Mouse (Mus musculus) embryonic facial prominence, embryonic 11.5 days (tissue): ENCODE measurements at regions not wholly inside any gene's neighbourhood (a gene's known extent, or its start where the extent isn't known, plus 50 kb on each side); places are given as distances from the start of the nearest gene placed in this dataset.

Source experiments
- ATAC-seq: fragments of 200-750 bp; cut with Nextera tagmentation; replicated peaks from 2 replicates; pipeline ENCODE4 v1.8.0; 2017; ENCODE audit warnings: low read depth; ENCODE audit not compliant: insufficient number of reproducible peaks, low FRiP score, low TSS enrichment
- DNase-seq: peaks from one replicate; pipeline ENCODE4 v3.0.0-alpha.2; 2015; ENCODE audit warnings: low spot score
- H3K27ac ChIP-seq: fragments of 300-500 bp; sonication (generic); replicated peaks from 2 replicates; pipeline ENCODE4 v1.5.1; 2014; ENCODE audit warnings: mild to moderate bottlenecking, low read depth, low read length, control low read depth
- H3K27me3 ChIP-seq: fragments of 300-500 bp; sonication (generic); 2 replicates; pipeline ENCODE4 v1.6.1; 2014; ENCODE audit warnings: mild to moderate bottlenecking, low read length, moderate library complexity, mixed read lengths; ENCODE audit not compliant: control insufficient read depth, insufficient read depth
- H3K36me3 ChIP-seq: fragments of 300-500 bp; sonication (generic); replicated peaks from 2 replicates; pipeline ENCODE4 v1.6.1; 2014; ENCODE audit warnings: low read depth, mild to moderate bottlenecking, low read length, moderate library complexity, mixed read lengths; ENCODE audit not compliant: control insufficient read depth, insufficient read depth
- H3K4me1 ChIP-seq: fragments of 300-500 bp; sonication (generic); 2 replicates; pipeline ENCODE4 v1.6.1; 2014; ENCODE audit warnings: low read length, mixed read lengths; ENCODE audit not compliant: control insufficient read depth, insufficient read depth
- H3K4me2 ChIP-seq: fragments of 300-500 bp; sonication (generic); 2 replicates; pipeline ENCODE4 v1.6.1; 2014; ENCODE audit warnings: low read depth, mild to moderate bottlenecking, control low read depth, low read length, moderate library complexity
- H3K4me3 ChIP-seq: fragments of 300-500 bp; sonication (generic); 2 replicates; pipeline ENCODE4 v1.5.1; 2014; ENCODE audit warnings: low read depth, low read length, control low read depth
- H3K9ac ChIP-seq: fragments of 300-500 bp; sonication (generic); replicated peaks from 2 replicates; pipeline ENCODE4 v1.6.1; 2014; ENCODE audit warnings: mild to moderate bottlenecking, control low read depth, low read length
- H3K9me3 ChIP-seq: fragments of 300-500 bp; sonication (generic); replicated peaks from 2 replicates; pipeline ENCODE4 v1.6.1; 2016; ENCODE audit warnings: mild to moderate bottlenecking, low read length, inconsistent platforms, mixed read lengths; ENCODE audit not compliant: control insufficient read depth
- WGBS: fragments of 180-500 bp; shearing (Covaris S2); extraction: QIAGEN DNeasy Blood & Tissue Kit; methylation state at CpG from one replicate; pipeline ENCODE4 v1.1.7; 2014; 5-methylcytosine and 5-hydroxymethylcytosine counted together

DNA sequence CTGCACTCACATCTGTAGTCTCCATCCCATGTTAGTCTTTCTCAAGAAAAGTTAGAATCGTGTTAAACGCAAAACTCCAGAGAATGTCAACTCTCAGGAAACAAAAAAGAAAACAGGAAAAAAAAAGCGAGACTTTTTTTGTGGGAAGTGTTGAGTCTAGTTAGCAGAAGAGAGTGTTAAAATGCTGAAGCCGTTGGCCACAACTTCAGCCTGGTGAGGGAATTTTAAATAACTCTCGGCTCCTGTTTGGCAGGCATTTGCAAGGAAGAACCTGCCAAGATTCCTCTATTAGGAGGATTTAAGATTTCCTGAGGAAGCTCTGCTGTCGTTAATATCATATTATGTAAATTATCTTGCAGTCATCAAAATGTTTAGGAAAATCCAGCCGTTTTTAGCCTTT lies 224.9 kb upstream of the Fam98a start:
- no peak overlapping the region for H3K9ac ChIP-seq
- H3K9me3 ChIP-seq, result no peaks in the 10 kb centered on the region
- no peaks in the 10 kb centered on the region for H3K36me3 ChIP-seq
- H3K27me3 ChIP-seq, result no peaks in the 10 kb centered on the region
- WGBS, result 82% methylated on average over 7 of the region's 7 CpGs
- no peaks in the 10 kb centered on the region for H3K4me1 ChIP-seq
- H3K27ac ChIP-seq, result no peak overlapping the region
- DNase-seq, result no peak
- H3K4me3 ChIP-seq, result no peak overlapping the region
- ATAC-seq, result no peak
- H3K4me2 ChIP-seq, result no peak overlapping the region

GRCm38 (mm10) chr17:75775518-75775917 lies 223.8 kb upstream of the Fam98a start:
- Histone ChIP-seq H3K4me1 (no peaks in the 10 kb centered on the region), H3K9ac (no peak overlapping the region), H3K27me3 (no peaks in the 10 kb centered on the region), H3K9me3 (no peaks in the 10 kb centered on the region), H3K4me3 (no peak overlapping the region), H3K4me2 (no peak overlapping the region), H3K27ac (no peak overlapping the region), H3K36me3 (no peaks in the 10 kb centered on the region)
- DNase-seq (no peak), ATAC-seq (no peak)
- 93% methylated on average over 3 of the region's 3 CpGs for WGBS

- Histone ChIP-seq H3K4me3 (no peak overlapping the region), H3K27ac (no peak overlapping the region), H3K36me3 (no peaks in the 10 kb centered on the region), H3K9me3 (no peaks in the 10 kb centered on the region), H3K9ac (no peak overlapping the region), H3K27me3 (no peaks in the 10 kb centered on the region), H3K4me1 (no peaks in the 10 kb centered on the region), H3K4me2 (no peak overlapping the region)
- ATAC-seq (no peak), DNase-seq (no peak)
These were observed 221.1 kb upstream of the Fam98a start for GRCm38 (mm10) chr17:75772861-75773260.

- no peak overlapping the region for H3K27ac ChIP-seq
- no peak overlapping the region for H3K9ac ChIP-seq
- DNase-seq (no peak), ATAC-seq (no peak)
- H3K27me3 ChIP-seq, result no peaks in the 10 kb centered on the region
- H3K4me1 ChIP-seq, result no peaks in the 10 kb centered on the region
- H3K4me2 ChIP-seq, result no peak overlapping the region
- H3K36me3 ChIP-seq, result no peaks in the 10 kb centered on the region
- H3K4me3 ChIP-seq, result no peak overlapping the region
- WGBS, result 83% methylated on average over 6 of the region's 6 CpGs
- no peaks in the 10 kb centered on the region for H3K9me3 ChIP-seq
These were observed 216.9 kb upstream of the Fam98a start for GRCm38 (mm10) chr17:75768654-75769053.

- Histone ChIP-seq H3K36me3 (no peaks in the 10 kb centered on the region), H3K4me2 (no peak overlapping the region), H3K4me3 (no peak overlapping the region), H3K9ac (no peak overlapping the region), H3K9me3 (no peaks in the 10 kb centered on the region), H3K4me1 (no peaks in the 10 kb centered on the region), H3K27me3 (no peaks in the 10 kb centered on the region), H3K27ac (no peak overlapping the region)
- no peak for ATAC-seq
- WGBS, result 85% methylated on average over 2 of the region's 2 CpGs
- no peak for DNase-seq
These were observed 211.6 kb upstream of the Fam98a start for GRCm38 (mm10) chr17:75763391-75763790.

- no peak overlapping the region for H3K27ac ChIP-seq
- H3K27me3 ChIP-seq, result no peaks in the 10 kb centered on the region
- DNase-seq, result no peak
- H3K9me3 ChIP-seq, result no peaks in the 10 kb centered on the region
- H3K36me3 ChIP-seq, result no peaks in the 10 kb centered on the region
- H3K9ac ChIP-seq, result no peak overlapping the region
- no peak overlapping the region for H3K4me3 ChIP-seq
- no peaks in the 10 kb centered on the region for H3K4me1 ChIP-seq
- WGBS, result 94% methylated on average over 5 of the region's 5 CpGs
- H3K4me2 ChIP-seq, result no peak overlapping the region
- ATAC-seq, result no peak
These were observed 204.7 kb upstream of the Fam98a start for GRCm38 (mm10) chr17:75756487-75756886.

- no peak overlapping the region for H3K4me3 ChIP-seq
- no peaks in the 10 kb centered on the region for H3K9me3 ChIP-seq
- DNase-seq (no peak), ATAC-seq (no peak)
- no peaks in the 10 kb centered on the region for H3K36me3 ChIP-seq
- H3K4me2 ChIP-seq, result no peak overlapping the region
- no peak overlapping the region for H3K9ac ChIP-seq
- H3K4me1 ChIP-seq, result no peaks in the 10 kb centered on the region
- WGBS, result 99% methylated on average over 4 of the region's 4 CpGs
- no peak overlapping the region for H3K27ac ChIP-seq
- no peaks in the 10 kb centered on the region for H3K27me3 ChIP-seq
These were observed 164.7 kb upstream of the Fam98a start for GRCm38 (mm10) chr17:75716458-75716857.

GRCm38 (mm10) chr17:75714578-75714977 lies 162.8 kb upstream of the Fam98a start:
- no peak for ATAC-seq

GRCm38 (mm10) chr17:75714059-75714458 lies 162.3 kb upstream of the Fam98a start:
- Histone ChIP-seq H3K9ac (no peak overlapping the region), H3K4me3 (no peak overlapping the region), H3K9me3 (no peaks in the 10 kb centered on the region), H3K27ac (no peak overlapping the region), H3K36me3 (no peaks in the 10 kb centered on the region), H3K4me1 (no peaks in the 10 kb centered on the region), H3K27me3 (no peaks in the 10 kb centered on the region), H3K4me2 (no peak overlapping the region)
- ATAC-seq, result no peak
- WGBS, result 77% methylated on average over 1 of the region's 1 CpGs
- no peak for DNase-seq

More at GRCm38 (mm10) chr17:75714578-75714977, 162.8 kb upstream of the Fam98a start:
- no peak overlapping the region for H3K27ac ChIP-seq
- no peak overlapping the region for H3K9ac ChIP-seq
- no peaks in the 10 kb centered on the region for H3K9me3 ChIP-seq
- H3K4me3 ChIP-seq, result no peak overlapping the region
- no peak for DNase-seq
- no peak overlapping the region for H3K4me2 ChIP-seq
- no peaks in the 10 kb centered on the region for H3K27me3 ChIP-seq
- H3K4me1 ChIP-seq, result no peaks in the 10 kb centered on the region
- no peaks in the 10 kb centered on the region for H3K36me3 ChIP-seq
